Mouse (Mus musculus): ENCODE results near the gene Gm20683. TPM values are rescaled to one million over a fixed set of nuclear protein-coding genes. Genes with fewer than 3 reads are reported as not detected.

Gene Gm20683
- polyA plus RNA-seq, 1 experiment from 2014 or later = 1.9 TPM

- Histone ChIP-seq H3K36me3 (ENCODE audit: control insufficient read depth, insufficient read depth, low read length) (peaks cover 59% of the 10 kb centered on the region), H3K9ac (ENCODE audit: low read length) (peak overlapping the region; percentile 85), H3K27ac (replicated peaks in 1 of 2; ENCODE audit: control insufficient read depth in 1 of 2, insufficient read depth in 1 of 2, low read depth in 2 of 2, low read length in 2 of 2) (peak overlapping the region; percentile 97 to 99), H3K9me3 (ENCODE audit: control insufficient read depth, low read length) (no peaks in the 10 kb centered on the region), H3K4me2 (ENCODE audit: low read length) (peak overlapping the region; percentile 91), H3K27me3 (ENCODE audit: control insufficient read depth, insufficient read depth, low read length) (no peaks in the 10 kb centered on the region), H3K4me1 (ENCODE audit: control insufficient read depth in 2 of 2, insufficient read depth in 2 of 2, low read length in 2 of 2) (peaks cover 32 to 63% of the 10 kb centered on the region in 2 experiments; a peak in 3 of 4 replicates), H3K4me3 (ENCODE audit: control insufficient read depth in 1 of 2, insufficient read depth in 1 of 2, low read depth in 1 of 2, low read length in 2 of 2) (peak overlapping the region; percentile 57 to 70)
- 25% methylated on average over 6 of the region's 6 CpGs for WGBS
- ATAC-seq (ENCODE audit: insufficient number of reproducible peaks, insufficient read depth, low FRiP score, low read depth) = no peak
Measured at GRCm38 (mm10) chr17:25833961-25834594, 7.5 kb downstream of the Gm20683 start.

- 0% methylated on average over 24 of the region's 24 CpGs for WGBS
- peaks cover 37 to 67% of the 10 kb centered on the region in 2 experiments for H3K4me1 ChIP-seq (ENCODE audit: control insufficient read depth in 2 of 2, insufficient read depth in 2 of 2, low read length in 2 of 2)
- H3K9me3 ChIP-seq (ENCODE audit: control insufficient read depth, low read length) = no peaks in the 10 kb centered on the region
- H3K9ac ChIP-seq (ENCODE audit: low read length) = peak within 1 kb of the TSS; percentile 85
- no peaks in the 10 kb centered on the region for H3K27me3 ChIP-seq (ENCODE audit: control insufficient read depth, insufficient read depth, low read length)
- peaks cover 51% of the 10 kb centered on the region for H3K36me3 ChIP-seq (ENCODE audit: control insufficient read depth, insufficient read depth, low read length)
- peak within 1 kb of the TSS; percentile 97 to 99 for H3K27ac ChIP-seq (replicated peaks in 1 of 2; ENCODE audit: control insufficient read depth in 1 of 2, insufficient read depth in 1 of 2, low read depth in 2 of 2, low read length in 2 of 2)
- ATAC-seq (ENCODE audit: insufficient number of reproducible peaks, insufficient read depth, low FRiP score, low read depth) = peak; percentile 70
- peak within 1 kb of the TSS; percentile 57 to 74 for H3K4me3 ChIP-seq (ENCODE audit: control insufficient read depth in 1 of 2, insufficient read depth in 1 of 2, low read depth in 1 of 2, low read length in 2 of 2)
- H3K4me2 ChIP-seq (ENCODE audit: low read length) = peak within 1 kb of the TSS; percentile 91
Measured at GRCm38 (mm10) chr17:25833291-25833663, 8.3 kb downstream of the Gm20683 start, which contains the start of gene Stub1. TSS of gene Stub1 (minus strand) at chr17:25833404.

DNA sequence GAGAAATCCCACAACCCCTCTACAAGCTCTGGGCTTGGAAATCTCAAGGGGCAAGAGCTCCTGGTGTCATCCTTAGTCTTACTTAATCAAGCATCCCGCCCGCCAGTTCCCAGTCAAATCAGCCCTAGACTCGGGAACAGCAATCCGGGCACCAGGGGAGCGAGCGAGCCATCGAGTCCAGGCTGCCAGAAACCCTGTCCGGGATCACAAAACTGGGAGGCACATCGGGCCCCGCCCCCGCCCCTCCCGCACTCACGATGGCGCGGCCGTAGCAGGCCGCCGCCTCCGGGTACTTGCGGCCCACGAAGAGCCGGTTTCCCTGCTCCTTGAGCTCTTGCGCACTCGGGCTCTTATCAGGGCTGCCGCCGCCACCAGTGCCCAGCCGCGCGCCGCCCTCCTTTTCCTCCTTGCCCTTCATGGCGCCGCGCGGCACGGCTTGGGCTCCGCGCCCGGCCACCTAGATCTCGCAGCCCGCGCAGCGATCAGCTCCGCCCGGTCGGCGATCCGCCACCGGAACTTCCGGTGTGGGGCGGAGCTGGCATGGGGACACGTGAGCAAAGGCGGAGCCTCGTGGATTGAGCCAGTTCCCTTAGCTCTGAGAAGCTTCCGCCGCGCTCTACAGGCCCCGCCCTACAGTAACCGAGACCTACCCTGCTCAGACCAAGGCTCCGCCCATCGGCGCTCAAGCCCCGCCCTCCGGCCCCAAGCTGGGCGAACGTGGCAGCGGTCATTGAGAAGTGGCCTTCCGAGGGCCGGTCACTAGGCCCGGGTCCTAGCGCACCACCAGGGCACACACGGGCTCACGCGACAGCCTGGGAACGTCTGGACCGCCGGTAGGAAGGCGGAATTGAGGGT is 8.9 kb downstream of the Gm20683 start:
- no peaks in the 10 kb centered on the region for H3K9me3 ChIP-seq (ENCODE audit: control insufficient read depth, low read length)
- H3K9ac ChIP-seq (ENCODE audit: low read length) = peak overlapping the region; percentile 85
- peak; percentile 92 for ATAC-seq (ENCODE audit: insufficient number of reproducible peaks, insufficient read depth, low FRiP score, low read depth)
- peak overlapping the region; percentile 97 to 99 for H3K27ac ChIP-seq (replicated peaks in 1 of 2; ENCODE audit: control insufficient read depth in 1 of 2, insufficient read depth in 1 of 2, low read depth in 2 of 2, low read length in 2 of 2)
- no peaks in the 10 kb centered on the region for H3K27me3 ChIP-seq (ENCODE audit: control insufficient read depth, insufficient read depth, low read length)
- peak overlapping the region; percentile 57 to 74 for H3K4me3 ChIP-seq (ENCODE audit: control insufficient read depth in 1 of 2, insufficient read depth in 1 of 2, low read depth in 1 of 2, low read length in 2 of 2)
- H3K4me2 ChIP-seq (ENCODE audit: low read length) = peak overlapping the region; percentile 91
- peaks cover 51% of the 10 kb centered on the region for H3K36me3 ChIP-seq (ENCODE audit: control insufficient read depth, insufficient read depth, low read length)
- WGBS = under 1% methylated on average over 71 of the region's 77 CpGs
- peaks cover 36 to 67% of the 10 kb centered on the region in 2 experiments for H3K4me1 ChIP-seq (ENCODE audit: control insufficient read depth in 2 of 2, insufficient read depth in 2 of 2, low read length in 2 of 2)

DNA sequence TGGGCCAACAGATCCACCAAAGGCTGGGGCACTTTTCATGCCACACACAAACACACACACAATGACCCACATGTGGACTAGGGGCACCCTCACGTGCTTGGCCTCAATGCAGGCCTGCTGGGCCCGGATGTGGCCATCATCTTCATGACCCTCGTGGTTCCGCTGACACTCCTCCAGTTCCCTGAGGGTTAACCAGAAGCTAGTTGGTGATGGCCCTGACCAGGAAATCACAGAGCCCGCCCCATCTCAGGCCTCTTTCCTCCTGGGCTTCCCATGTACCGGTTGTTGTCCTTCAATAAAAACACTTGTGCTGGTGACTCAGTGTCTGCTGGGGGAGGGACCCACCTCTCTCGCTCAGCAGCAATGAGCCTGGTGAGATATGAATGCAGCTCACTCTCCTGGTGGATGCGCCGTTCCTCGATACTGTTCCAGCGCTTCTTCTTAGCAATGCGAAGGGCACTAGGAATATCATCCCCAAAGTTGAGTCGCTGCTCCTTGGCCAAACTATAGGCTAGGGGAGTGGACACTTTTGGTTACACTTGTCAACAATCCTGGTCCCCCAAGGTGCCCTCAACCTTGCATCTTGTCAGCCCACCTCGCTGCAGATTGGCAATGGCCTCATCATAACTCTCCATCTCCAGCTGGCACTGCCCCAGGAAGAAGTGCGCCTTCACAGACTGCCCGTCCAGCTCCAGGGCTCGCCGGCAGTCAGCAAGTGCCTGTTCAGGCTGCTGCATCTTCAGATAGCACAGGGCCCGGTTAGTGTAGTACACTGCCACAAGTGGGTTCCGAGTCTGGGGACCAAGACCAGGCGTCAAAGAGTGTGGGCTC is 9.9 kb downstream of the Gm20683 start:
- H3K27me3 ChIP-seq (ENCODE audit: control insufficient read depth, insufficient read depth, low read length) = no peaks in the 10 kb centered on the region
- H3K4me2 ChIP-seq (ENCODE audit: low read length) = peak overlapping the region; percentile 91
- ATAC-seq (ENCODE audit: insufficient number of reproducible peaks, insufficient read depth, low FRiP score, low read depth) = no peak
- peak overlapping the region in 1 of 2 experiments; percentile 99; a peak in 2 of 4 replicates for H3K27ac ChIP-seq (replicated peaks in 1 of 2; ENCODE audit: control insufficient read depth in 1 of 2, insufficient read depth in 1 of 2, low read depth in 2 of 2, low read length in 2 of 2)
- peaks cover 29 to 57% of the 10 kb centered on the region in 2 experiments for H3K4me1 ChIP-seq (ENCODE audit: control insufficient read depth in 2 of 2, insufficient read depth in 2 of 2, low read length in 2 of 2)
- 45% methylated on average over 21 of the region's 21 CpGs for WGBS
- peak overlapping the region; percentile 76 for H3K9ac ChIP-seq (ENCODE audit: low read length)
- peaks cover 56% of the 10 kb centered on the region for H3K36me3 ChIP-seq (ENCODE audit: control insufficient read depth, insufficient read depth, low read length)
- H3K9me3 ChIP-seq (ENCODE audit: control insufficient read depth, low read length) = no peaks in the 10 kb centered on the region
- H3K4me3 ChIP-seq (ENCODE audit: control insufficient read depth in 1 of 2, insufficient read depth in 1 of 2, low read depth in 1 of 2, low read length in 2 of 2) = peak overlapping the region; percentile 57 to 74

DNA sequence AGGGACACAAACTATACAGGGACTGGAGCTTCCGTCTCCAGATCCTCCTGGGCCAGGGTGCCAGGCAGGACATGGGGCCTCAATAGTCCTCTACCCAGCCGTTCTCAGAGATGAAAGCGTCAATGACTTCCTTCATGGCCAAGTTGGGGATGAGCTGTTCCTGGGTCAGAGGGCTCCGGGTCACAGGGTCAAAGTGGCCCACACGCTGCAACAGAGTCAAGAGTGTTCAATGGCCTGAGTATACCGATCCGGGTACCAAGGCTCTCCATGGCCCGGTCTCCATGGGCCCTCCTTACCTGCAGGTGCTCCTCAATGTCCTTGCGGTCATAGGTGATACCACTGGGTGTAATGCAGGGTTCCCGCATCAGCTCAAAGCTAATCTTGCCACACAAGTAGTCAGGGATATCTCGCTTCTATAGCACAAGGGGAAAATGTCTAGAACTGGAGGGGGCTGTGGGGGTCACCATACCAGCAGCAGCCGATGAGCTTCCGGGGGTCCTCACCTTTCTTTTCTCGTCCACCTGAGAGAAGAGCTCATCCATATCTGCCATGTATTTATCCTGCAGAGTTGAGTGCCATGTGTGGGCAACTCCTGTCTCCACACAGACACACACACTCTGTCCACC is 10.6 kb downstream of the Gm20683 start:
- 0 out of 4 replicates have a peak overlapping the region, but pooled peaks of 1 of the 2 experiments have one; percentile 5 for H3K27ac ChIP-seq (replicated peaks in 1 of 2; ENCODE audit: control insufficient read depth in 1 of 2, insufficient read depth in 1 of 2, low read depth in 2 of 2, low read length in 2 of 2)
- H3K4me1 ChIP-seq (ENCODE audit: control insufficient read depth in 2 of 2, insufficient read depth in 2 of 2, low read length in 2 of 2) = peaks cover 22 to 50% of the 10 kb centered on the region in 2 experiments
- H3K9ac ChIP-seq (ENCODE audit: low read length) = no peak overlapping the region; the same call in 1 of the 2 replicates
- H3K4me3 ChIP-seq (ENCODE audit: control insufficient read depth in 1 of 2, insufficient read depth in 1 of 2, low read depth in 1 of 2, low read length in 2 of 2) = peak overlapping the region in 1 of 2 experiments; percentile 57; a peak in 1 of 4 replicates
- H3K4me2 ChIP-seq (ENCODE audit: low read length) = peak overlapping the region; percentile 91
- peaks cover 60% of the 10 kb centered on the region for H3K36me3 ChIP-seq (ENCODE audit: control insufficient read depth, insufficient read depth, low read length)
- ATAC-seq (ENCODE audit: insufficient number of reproducible peaks, insufficient read depth, low FRiP score, low read depth) = no peak
- no peaks in the 10 kb centered on the region for H3K9me3 ChIP-seq (ENCODE audit: control insufficient read depth, low read length)
- 83% methylated on average over 14 of the region's 14 CpGs for WGBS
- H3K27me3 ChIP-seq (ENCODE audit: control insufficient read depth, insufficient read depth, low read length) = no peaks in the 10 kb centered on the region

GRCm38 (mm10) chr17:25830200-25830753 is 11.3 kb downstream of the Gm20683 start:
- H3K9ac ChIP-seq (ENCODE audit: low read length) = no peak overlapping the region; the same call in 1 of the 2 replicates
- no peaks in the 10 kb centered on the region for H3K27me3 ChIP-seq (ENCODE audit: control insufficient read depth, insufficient read depth, low read length)
- no peaks in the 10 kb centered on the region for H3K9me3 ChIP-seq (ENCODE audit: control insufficient read depth, low read length)
- 78% methylated on average over 4 of the region's 4 CpGs for WGBS
- H3K4me1 ChIP-seq (ENCODE audit: control insufficient read depth in 2 of 2, insufficient read depth in 2 of 2, low read length in 2 of 2) = peaks cover 22 to 43% of the 10 kb centered on the region in 2 experiments
- peaks cover 56% of the 10 kb centered on the region for H3K36me3 ChIP-seq (ENCODE audit: control insufficient read depth, insufficient read depth, low read length)
- H3K27ac ChIP-seq (replicated peaks in 1 of 2; ENCODE audit: control insufficient read depth in 1 of 2, insufficient read depth in 1 of 2, low read depth in 2 of 2, low read length in 2 of 2) = no peak overlapping the region
- no peak for ATAC-seq (ENCODE audit: insufficient number of reproducible peaks, insufficient read depth, low FRiP score, low read depth)
- H3K4me3 ChIP-seq (ENCODE audit: control insufficient read depth in 1 of 2, insufficient read depth in 1 of 2, low read depth in 1 of 2, low read length in 2 of 2) = no peak overlapping the region
- peak overlapping the region; percentile 70; the same call in 1 of the 2 replicates for H3K4me2 ChIP-seq (ENCODE audit: low read length)
